Mouse (Mus musculus) myocyte (in vitro differentiated cells): Measurements from ENCODE around the gene Zfp729a. TPM values are rescaled to one million over a fixed set of nuclear protein-coding genes. Genes with fewer than 3 reads are reported as not detected.

Source experiments
- H3K27me3 ChIP-seq: one replicate; pipeline ENCODE4 v1.6.1; 2011; ENCODE audit not compliant: control insufficient read depth, insufficient read depth, insufficient read length
- H3K36me3 ChIP-seq: one replicate; pipeline ENCODE4 v1.6.1; 2011; ENCODE audit not compliant: control insufficient read depth, insufficient read depth
- H3K4me2 ChIP-seq: one replicate; pipeline ENCODE4 v1.6.1; 2011; ENCODE audit warnings: low read depth, control low read depth
- H3K4me3 ChIP-seq: one replicate; pipeline ENCODE4 v1.5.1; 2011; ENCODE audit warnings: mild to moderate bottlenecking, control low read depth, moderate library complexity
- H3K79me2 ChIP-seq: one replicate; pipeline ENCODE4 v1.6.1; 2011; ENCODE audit not compliant: control insufficient read depth, insufficient read depth
- H3ac ChIP-seq: one replicate; pipeline ENCODE4 v1.6.1; 2011; ENCODE audit not compliant: control insufficient read depth, insufficient read length
- CEBPB ChIP-seq: IDR thresholded peaks from 2 replicates; pipeline ENCODE4 v1.6.1; 2011; ENCODE audit warnings: mild to moderate bottlenecking, moderate library complexity; ENCODE audit not compliant: poor library complexity, insufficient read depth, severe bottlenecking
- E2F4 ChIP-seq: IDR thresholded peaks from one replicate; pipeline ENCODE4 v1.6.1; 2011; ENCODE audit warnings: mild to moderate bottlenecking, control low read depth, moderate library complexity; ENCODE audit not compliant: insufficient read depth
- MAX ChIP-seq: IDR thresholded peaks from one replicate; pipeline ENCODE4 v1.6.1; 2011; ENCODE audit warnings: low read depth, mild to moderate bottlenecking, control low read depth
- MYOD1 ChIP-seq, 3 experiments: IDR thresholded peaks; one replicate each; pipeline ENCODE4 v1.6.1; 2011; ENCODE audit warnings: control low read depth in 2 of 3, low read depth in 2 of 3, mild to moderate bottlenecking in 2 of 3, moderate library complexity in 1 of 3; ENCODE audit not compliant: insufficient read length in 2 of 3, control insufficient read depth in 1 of 3
- MYOG ChIP-seq, 3 experiments: IDR thresholded peaks; one replicate each; pipeline ENCODE4 v1.6.1; 2011; ENCODE audit warnings: control low read depth in 2 of 3, low read depth in 2 of 3, mild to moderate bottlenecking in 2 of 3; ENCODE audit not compliant: insufficient read length in 2 of 3, control insufficient read depth in 1 of 3, insufficient read depth in 1 of 3
- POLR2A ChIP-seq: IDR thresholded peaks from one replicate; pipeline ENCODE4 v1.6.1; 2011; ENCODE audit warnings: low read depth, mild to moderate bottlenecking, control low read depth, moderate library complexity; ENCODE audit not compliant: insufficient read length
- POLR2AphosphoS2 ChIP-seq: IDR thresholded peaks from one replicate; pipeline ENCODE4 v1.6.1; 2011; ENCODE audit warnings: low read depth, control low read depth; ENCODE audit not compliant: insufficient read length
- REST ChIP-seq: IDR thresholded peaks from one replicate; pipeline ENCODE4 v1.6.1; 2011; ENCODE audit warnings: mild to moderate bottlenecking, control low read depth, moderate library complexity; ENCODE audit not compliant: insufficient read depth, insufficient read length
- SRF ChIP-seq: IDR thresholded peaks from one replicate; pipeline ENCODE4 v1.6.1; 2011; ENCODE audit warnings: low read depth; ENCODE audit not compliant: control insufficient read depth, insufficient read length
- TCF12 ChIP-seq: IDR thresholded peaks from one replicate; pipeline ENCODE4 v1.6.1; 2011; ENCODE audit warnings: mild to moderate bottlenecking, control low read depth; ENCODE audit not compliant: poor library complexity, insufficient read depth, severe bottlenecking
- TCF3 ChIP-seq: IDR thresholded peaks from one replicate; pipeline ENCODE4 v1.6.1; 2011; ENCODE audit warnings: low read depth, control low read depth; ENCODE audit not compliant: insufficient read length
- USF1 ChIP-seq: IDR thresholded peaks from one replicate; pipeline ENCODE4 v1.6.1; 2011; ENCODE audit warnings: low read depth, mild to moderate bottlenecking, control low read depth, moderate library complexity
- polyA plus RNA-seq: library from polyadenylated mRNA; unstranded; fragments of >200 nt; fragmentation: generic; extraction: Trizol; gene quantifications from one replicate; pipeline ENCODE4 v1.2.1, GENCODE M21; 2012; ENCODE audit warnings: missing spikeins

The Zfp729a gene
- polyA plus RNA-seq, 1 experiment = 0.88 TPM

DNA sequence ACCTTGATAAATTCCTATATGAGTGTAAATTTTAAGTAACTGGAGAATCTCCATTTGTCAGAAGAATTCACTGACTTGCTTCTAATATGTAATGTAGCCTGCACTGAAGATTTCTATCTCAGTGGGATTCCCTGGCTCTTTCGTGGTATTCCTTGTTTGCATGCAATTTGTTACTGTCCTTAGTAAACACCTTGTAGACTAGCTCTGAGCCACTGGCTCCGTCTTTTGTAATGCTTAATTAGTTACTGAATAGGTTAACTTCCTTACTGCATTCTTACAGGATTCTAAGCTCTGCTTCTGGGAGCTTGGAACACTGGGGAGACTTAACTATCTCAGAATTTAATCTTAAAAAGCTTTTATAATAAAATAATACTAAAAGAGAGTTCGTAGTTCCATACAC is 14.9 kb upstream of the Zfp729a start:
- no peak for TF ChIP-seq MYOD1 (IDR thresholded peaks at IDR 0.05; ENCODE audit: control insufficient read depth in 1 of 3, insufficient read length in 2 of 3, low read depth in 2 of 3)
- no peak for TF ChIP-seq TCF12
- no peak for TF ChIP-seq REST
- TF ChIP-seq E2F4 = no peak
- TF ChIP-seq MAX = no peak
- no peak for TF ChIP-seq TCF3
- TF ChIP-seq POLR2A = no peak
- TF ChIP-seq POLR2AphosphoS2 = no peak
- no peak for TF ChIP-seq SRF
- TF ChIP-seq CEBPB = no peak
- TF ChIP-seq USF1 = no peak
- no peak for TF ChIP-seq MYOG (IDR thresholded peaks at IDR 0.05; ENCODE audit: control insufficient read depth in 1 of 3, insufficient read depth in 1 of 3, insufficient read length in 2 of 3, low read depth in 2 of 3)
- no peak overlapping the region for H3K4me2 ChIP-seq

DNA sequence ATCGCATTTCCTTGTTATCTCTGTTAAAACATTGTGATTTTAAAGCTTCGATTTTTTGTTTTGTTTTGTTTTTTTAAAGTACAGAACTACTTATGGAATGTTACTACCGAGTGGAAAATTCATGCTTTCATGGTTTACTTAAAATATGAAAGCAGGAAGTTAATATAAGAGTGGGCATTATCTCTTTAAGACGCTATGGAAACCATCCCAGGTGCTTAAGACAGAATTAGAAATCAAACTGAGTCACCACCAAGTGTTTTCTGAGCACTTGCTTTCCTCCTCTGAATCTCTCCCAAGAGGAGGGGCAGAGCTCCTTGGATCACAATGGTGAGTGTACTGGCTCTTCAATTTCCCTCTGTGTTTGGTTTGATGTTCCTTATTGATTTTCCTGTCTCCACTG is 27.5 kb downstream of the Zfp729a start:
- Histone ChIP-seq H3K36me3 (no peaks in the 10 kb centered on the region), H3K27me3 (no peaks in the 10 kb centered on the region), H3K4me3 (no peak overlapping the region), H3K4me2 (peak overlapping the region; percentile 49), H3ac (no peak overlapping the region), H3K79me2 (no peaks in the 10 kb centered on the region)
- TF ChIP-seq MYOD1 (IDR thresholded peaks at IDR 0.05; ENCODE audit: control insufficient read depth in 1 of 3, insufficient read length in 2 of 3, low read depth in 2 of 3) = no peak
- TF ChIP-seq CEBPB = no peak
- no peak for TF ChIP-seq TCF3
- TF ChIP-seq SRF = no peak
- no peak for TF ChIP-seq POLR2A
- no peak for TF ChIP-seq USF1
- no peak for TF ChIP-seq POLR2AphosphoS2
- no peak for TF ChIP-seq MYOG (IDR thresholded peaks at IDR 0.05; ENCODE audit: control insufficient read depth in 1 of 3, insufficient read depth in 1 of 3, insufficient read length in 2 of 3, low read depth in 2 of 3)
- no peak for TF ChIP-seq MAX
- TF ChIP-seq E2F4 = no peak
- no peak for TF ChIP-seq TCF12

More for the DNA sequence above, 14.9 kb upstream of the Zfp729a start:
- Histone ChIP-seq H3ac (no peak overlapping the region), H3K27me3 (no peaks in the 10 kb centered on the region), H3K79me2 (no peaks in the 10 kb centered on the region), H3K4me3 (no peak overlapping the region), H3K36me3 (no peaks in the 10 kb centered on the region)

- H3K79me2 ChIP-seq = no peaks in the 10 kb centered on the region
- no peak within 1 kb of the TSS for H3K4me3 ChIP-seq
- H3K27me3 ChIP-seq = no peaks in the 10 kb centered on the region
- TF ChIP-seq POLR2AphosphoS2 (no peak), TCF12 (no peak), REST (no peak), MAX (no peak), USF1 (no peak), MYOG (IDR thresholded peaks at IDR 0.05; ENCODE audit: control insufficient read depth in 1 of 3, insufficient read depth in 1 of 3, insufficient read length in 2 of 3, low read depth in 2 of 3) (no peak), SRF (no peak), POLR2A (no peak), E2F4 (no peak), MYOD1 (IDR thresholded peaks at IDR 0.05; ENCODE audit: control insufficient read depth in 1 of 3, insufficient read length in 2 of 3, low read depth in 2 of 3) (no peak), TCF3 (no peak), CEBPB (no peak)
- no peaks in the 10 kb centered on the region for H3K36me3 ChIP-seq
- H3ac ChIP-seq = no peak within 1 kb of the TSS
- peak within 1 kb of the TSS; percentile 49 for H3K4me2 ChIP-seq
Measured at GRCm38 (mm10) chr13:67609066-67609876, 28.3 kb downstream of the Zfp729a start, which contains the start of gene Zfp729b. Zfp729b (minus strand) TSS chr13:67609707.

DNA sequence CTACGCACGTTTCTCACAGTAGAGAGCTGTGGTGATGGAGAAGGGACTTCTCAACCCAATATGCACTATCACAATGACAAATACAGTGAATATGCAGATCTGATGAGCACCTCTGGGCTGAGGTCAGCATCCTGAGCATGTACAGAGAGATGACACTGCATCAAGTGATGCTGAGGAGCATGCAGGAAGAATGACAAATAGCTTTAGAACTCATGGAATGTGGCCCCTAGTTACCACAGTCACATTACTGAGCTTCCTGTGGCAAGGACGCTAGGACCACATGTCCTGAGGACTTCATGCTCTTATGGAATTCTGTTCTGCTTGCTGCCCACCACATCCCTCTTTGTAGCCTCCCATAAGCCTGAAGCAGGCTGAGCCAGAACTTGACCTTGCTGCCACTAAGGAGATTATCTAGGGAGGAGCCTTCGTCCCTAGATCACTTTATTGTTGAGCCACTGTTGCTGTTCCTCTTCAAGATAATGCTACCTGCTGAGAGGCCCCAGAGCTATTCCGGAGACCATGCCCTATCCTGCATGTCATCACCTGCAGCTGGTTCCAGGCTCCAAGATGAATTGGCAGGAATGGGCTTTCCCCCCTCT is 64.9 kb downstream of the Zfp729a start:
- Histone ChIP-seq H3K4me3 (no peak overlapping the region), H3K36me3 (no peaks in the 10 kb centered on the region), H3ac (no peak overlapping the region), H3K4me2 (no peak overlapping the region), H3K79me2 (no peaks in the 10 kb centered on the region), H3K27me3 (no peaks in the 10 kb centered on the region)
- TF ChIP-seq E2F4 (no peak), MAX (no peak), POLR2AphosphoS2 (no peak), TCF3 (no peak), TCF12 (no peak), CEBPB (no peak), POLR2A (no peak), REST (no peak), USF1 (no peak), MYOD1 (IDR thresholded peaks at IDR 0.05; ENCODE audit: control insufficient read depth in 1 of 3, insufficient read length in 2 of 3, low read depth in 2 of 3) (no peak), MYOG (IDR thresholded peaks at IDR 0.05; ENCODE audit: control insufficient read depth in 1 of 3, insufficient read depth in 1 of 3, insufficient read length in 2 of 3, low read depth in 2 of 3) (no peak), SRF (no peak)

Other genes starting within 250 kb of the Zfp729a start
- gene Zfp429, start 238.0 kb downstream of the Zfp729a start, polyA plus RNA-seq = 1.1 TPM
- not detected for gene Zfp459, start 216.4 kb downstream of the Zfp729a start, polyA plus RNA-seq
- 1.4 TPM for gene Zfp874a, start 186.2 kb downstream of the Zfp729a start, polyA plus RNA-seq
- gene Zfp874b, start 153.5 kb downstream of the Zfp729a start, polyA plus RNA-seq = 1.8 TPM
- gene Zfp58, start 137.2 kb downstream of the Zfp729a start, polyA plus RNA-seq = 1.6 TPM
- gene Gm26965, start 111.6 kb downstream of the Zfp729a start, polyA plus RNA-seq = not detected
- 18.0 TPM for gene Zfp87, start 111.6 kb downstream of the Zfp729a start, polyA plus RNA-seq
- gene Zfp748, start 84.0 kb downstream of the Zfp729a start, polyA plus RNA-seq = 0.68 TPM
- gene Zfp729b, start 28.1 kb downstream of the Zfp729a start, polyA plus RNA-seq = 0.86 TPM
- gene Gm49345, start within 50 bp of the Zfp729a start, polyA plus RNA-seq = 0.30 TPM
- 0.52 TPM for gene Zfp738, start 49.3 kb upstream of the Zfp729a start, polyA plus RNA-seq
- gene Zfp65, start 91.4 kb upstream of the Zfp729a start, polyA plus RNA-seq = 1.3 TPM
- 0.66 TPM for gene Zfp85, start 117.4 kb upstream of the Zfp729a start, polyA plus RNA-seq
- gene Zfp493, start 141.9 kb upstream of the Zfp729a start, polyA plus RNA-seq = 0.08 TPM
- gene Zfp273, start 175.9 kb upstream of the Zfp729a start, polyA plus RNA-seq = 0.17 TPM
- not detected for gene Gm10037, start 193.3 kb upstream of the Zfp729a start, polyA plus RNA-seq
- gene BC048507, start 225.5 kb upstream of the Zfp729a start, polyA plus RNA-seq = not detected